In the genomic region with DNA sequence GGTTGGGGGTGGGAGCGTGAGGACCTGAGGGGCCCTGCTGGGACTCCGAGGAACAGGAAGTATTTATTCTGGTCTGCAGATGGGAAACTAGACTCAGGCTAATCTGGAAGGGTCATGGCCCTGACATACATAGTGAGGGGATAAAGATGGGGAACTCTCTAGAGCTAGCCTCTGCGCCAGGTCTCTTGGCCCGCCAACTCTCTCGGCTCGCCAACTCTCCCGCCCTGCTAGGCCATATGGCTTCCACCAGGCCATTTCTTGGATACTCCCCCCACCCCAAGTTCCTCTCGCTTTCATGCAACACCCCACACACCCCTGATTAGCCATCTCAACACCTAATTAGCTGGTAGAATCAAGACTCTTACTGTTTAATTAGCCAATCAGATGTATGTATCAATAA, we compare ENCODE assay signal across 29 mouse cellular contexts.
"Had no signal": no experiment of that assay in that cellular context is flagged by ENCODE, and none has a peak within 500 bp of the region (broad histone marks: within the 10 kb centered on the region; RNA-seq: fewer than 3 reads in every experiment).

No protein-coding gene starts in this region.

- H3K4me3 ChIP-seq: limb, embryonic 12.5 days; limb, embryonic 13.5 days; limb, embryonic 15.5 days; liver, embryonic 12.5 days; liver, embryonic 13.5 days; liver, embryonic 15.5 days; lung, embryonic 15.5 days; megakaryocyte, embryonic 14.5 days; midbrain, embryonic 10.5 days; midbrain, embryonic 12.5 days; midbrain, embryonic 13.5 days; midbrain, embryonic 15.5 days; myocyte; neural tube, embryonic 12.5 days had no signal

- H3K4me2 ChIP-seq: limb, embryonic 12.5 days; limb, embryonic 13.5 days; limb, embryonic 15.5 days; liver, embryonic 11.5 days; liver, embryonic 12.5 days; liver, embryonic 13.5 days; liver, embryonic 15.5 days; lung, embryonic 14.5 days; lung, embryonic 15.5 days; midbrain, embryonic 11.5 days; midbrain, embryonic 12.5 days; midbrain, embryonic 13.5 days; midbrain, embryonic 15.5 days had no signal

- ATAC-seq: liver, embryonic 12.5 days; midbrain, embryonic 13.5 days; midbrain, embryonic 15.5 days; midbrain, embryonic 16.5 days had no signal

- H3K36me3 ChIP-seq: limb, embryonic 10.5 days; limb, embryonic 12.5 days; limb, embryonic 13.5 days; limb, embryonic 15.5 days; liver, embryonic 12.5 days; liver, embryonic 13.5 days; liver, embryonic 15.5 days; lung, embryonic 15.5 days; midbrain, embryonic 10.5 days; midbrain, embryonic 12.5 days; midbrain, embryonic 13.5 days; midbrain, embryonic 15.5 days; neural tube, embryonic 12.5 days had no signal

- H3K4me1 ChIP-seq: liver, embryonic 15.5 days; midbrain, embryonic 15.5 days; neural tube, embryonic 12.5 days had no signal

- H3K9me3 ChIP-seq: limb, embryonic 10.5 days; limb, embryonic 12.5 days; limb, embryonic 13.5 days; limb, embryonic 15.5 days; liver, embryonic 12.5 days; liver, embryonic 13.5 days; liver, embryonic 15.5 days; lung, embryonic 15.5 days; midbrain, embryonic 10.5 days; midbrain, embryonic 12.5 days; midbrain, embryonic 13.5 days; midbrain, embryonic 15.5 days; neural tube, embryonic 12.5 days had no signal

- H3K27me3 ChIP-seq: limb, embryonic 12.5 days; limb, embryonic 13.5 days; limb, embryonic 15.5 days; lung, embryonic 15.5 days; midbrain, embryonic 15.5 days had no signal

- DNase-seq: left cerebral cortex, postnatal 4 days; lung, adult 18-20 months; lung, adult 2 months; lung, postnatal 10 days; lung, postnatal 14 days; lung, postnatal 36 days; lung, postnatal 4 days had no signal

- H3K9ac ChIP-seq: limb, embryonic 12.5 days; limb, embryonic 13.5 days; limb, embryonic 15.5 days; liver, embryonic 12.5 days; liver, embryonic 13.5 days; liver, embryonic 14.5 days; liver, embryonic 15.5 days; liver, postnatal 0 days; lung, embryonic 14.5 days; lung, embryonic 15.5 days; midbrain, embryonic 12.5 days; midbrain, embryonic 13.5 days; midbrain, embryonic 15.5 days; neural tube, embryonic 12.5 days had no signal

- H3K27ac ChIP-seq: limb, embryonic 12.5 days; limb, embryonic 13.5 days; limb, embryonic 15.5 days; liver, embryonic 12.5 days; liver, embryonic 13.5 days; liver, embryonic 14.5 days; liver, embryonic 15.5 days; lung, embryonic 15.5 days; macrophage; midbrain, embryonic 12.5 days; midbrain, embryonic 13.5 days; midbrain, embryonic 15.5 days; neural tube, embryonic 12.5 days had no signal
